Mouse (Mus musculus): ENCODE results near the gene Akap2. TPM values are rescaled to one million over a fixed set of nuclear protein-coding genes. Genes with fewer than 3 reads are reported as not detected.

Akap2 gene
- polyA plus RNA-seq, 1 experiment, result 19.3 TPM

DNA sequence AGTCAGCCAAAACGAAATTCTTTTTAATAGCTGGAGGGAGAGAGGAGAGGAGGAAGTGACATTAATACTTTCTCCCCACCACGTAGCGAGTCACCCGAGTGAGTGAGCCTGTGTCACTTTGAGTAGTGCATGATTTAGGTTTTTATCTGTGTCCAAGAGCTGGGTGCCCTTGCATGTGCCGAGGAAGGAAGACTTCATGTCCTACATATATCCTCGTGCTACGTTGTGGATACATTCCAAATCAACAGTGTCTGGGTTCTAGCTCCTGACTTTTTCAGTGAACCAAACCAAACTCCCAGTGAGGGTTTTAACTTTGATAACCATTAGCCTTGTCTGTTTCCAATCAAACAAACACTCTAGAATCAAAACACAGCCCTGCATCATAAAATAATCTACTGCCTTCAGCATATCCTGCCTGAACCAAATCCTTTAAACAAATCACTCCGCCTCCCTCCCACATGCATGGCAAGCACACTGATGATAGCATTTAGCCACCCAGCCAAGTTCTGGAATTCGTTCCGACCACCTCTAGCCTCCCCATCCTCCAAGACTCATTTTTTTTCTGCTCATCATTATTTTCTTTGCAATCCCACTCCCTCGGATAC is 26.0 kb downstream of the Akap2 start:
- no peak overlapping the region for H3ac ChIP-seq (ENCODE audit: control insufficient read depth, insufficient read length)
- TF ChIP-seq TCF12 (IDR thresholded peaks at IDR 0.05; ENCODE audit: insufficient read depth, poor library complexity, severe bottlenecking) (no peak), USF1 (IDR thresholded peaks at IDR 0.05; ENCODE audit: low read depth) (no peak), POLR2AphosphoS2 (IDR thresholded peaks at IDR 0.05; ENCODE audit: insufficient read length, low read depth) (no peak), MYOG (IDR thresholded peaks at IDR 0.05; ENCODE audit: control insufficient read depth in 1 of 3, insufficient read depth in 1 of 3, insufficient read length in 2 of 3, low read depth in 2 of 3) (no peak), MAX (IDR thresholded peaks at IDR 0.05; ENCODE audit: low read depth) (no peak), MYOD1 (IDR thresholded peaks at IDR 0.05; ENCODE audit: control insufficient read depth in 1 of 3, insufficient read length in 2 of 3, low read depth in 2 of 3) (no peak), REST (IDR thresholded peaks at IDR 0.05; ENCODE audit: insufficient read depth, insufficient read length) (no peak), SRF (IDR thresholded peaks at IDR 0.05; ENCODE audit: control insufficient read depth, insufficient read length, low read depth) (no peak), POLR2A (IDR thresholded peaks at IDR 0.05; ENCODE audit: insufficient read length, low read depth) (no peak), E2F4 (IDR thresholded peaks at IDR 0.05; ENCODE audit: insufficient read depth) (no peak), TCF3 (IDR thresholded peaks at IDR 0.05; ENCODE audit: insufficient read length, low read depth) (no peak), CEBPB (IDR thresholded peaks at IDR 0.05; ENCODE audit: insufficient read depth, poor library complexity, severe bottlenecking) (no peak)

DNA sequence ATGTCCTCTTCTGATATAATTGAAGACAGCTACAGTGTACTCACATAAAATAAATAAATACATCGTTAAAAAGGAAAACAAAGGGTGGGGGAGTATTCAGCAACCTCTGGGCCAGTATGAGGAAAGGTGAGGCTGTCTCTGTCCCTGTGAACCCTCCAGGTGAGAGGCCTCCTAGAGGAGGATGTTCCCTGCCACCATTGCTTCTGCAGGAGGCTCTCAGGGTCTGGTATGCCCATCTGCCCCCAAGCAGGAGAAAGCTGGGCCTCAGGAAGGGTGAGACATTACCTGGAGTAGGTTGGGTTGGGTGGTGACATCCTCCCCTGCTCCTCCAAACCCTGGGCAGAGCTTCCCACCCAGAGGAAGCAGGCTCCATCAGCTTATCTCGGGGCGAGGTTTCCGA is 33.2 kb downstream of the Akap2 start:
- H3K79me2 ChIP-seq (ENCODE audit: control insufficient read depth, insufficient read depth), result no peaks in the 10 kb centered on the region
- TF ChIP-seq TCF12 (IDR thresholded peaks at IDR 0.05; ENCODE audit: insufficient read depth, poor library complexity, severe bottlenecking), result no peak
- no peak for TF ChIP-seq MYOD1 (IDR thresholded peaks at IDR 0.05; ENCODE audit: control insufficient read depth in 1 of 3, insufficient read length in 2 of 3, low read depth in 2 of 3)
- no peak for TF ChIP-seq CEBPB (IDR thresholded peaks at IDR 0.05; ENCODE audit: insufficient read depth, poor library complexity, severe bottlenecking)
- no peak for TF ChIP-seq USF1 (IDR thresholded peaks at IDR 0.05; ENCODE audit: low read depth)
- no peak overlapping the region for H3ac ChIP-seq (ENCODE audit: control insufficient read depth, insufficient read length)
- no peak overlapping the region for H3K4me3 ChIP-seq
- peaks cover 9% of the 10 kb centered on the region for H3K36me3 ChIP-seq (ENCODE audit: control insufficient read depth, insufficient read depth)
- H3K27me3 ChIP-seq (ENCODE audit: control insufficient read depth, insufficient read depth, insufficient read length), result no peaks in the 10 kb centered on the region
- H3K4me2 ChIP-seq (ENCODE audit: low read depth), result no peak overlapping the region

More for the DNA sequence above, 26.0 kb downstream of the Akap2 start:
- Histone ChIP-seq H3K4me3 (no peak overlapping the region), H3K36me3 (ENCODE audit: control insufficient read depth, insufficient read depth) (peaks cover 15% of the 10 kb centered on the region), H3K79me2 (ENCODE audit: control insufficient read depth, insufficient read depth) (no peaks in the 10 kb centered on the region), H3K4me2 (ENCODE audit: low read depth) (no peak overlapping the region), H3K27me3 (ENCODE audit: control insufficient read depth, insufficient read depth, insufficient read length) (no peaks in the 10 kb centered on the region)

DNA sequence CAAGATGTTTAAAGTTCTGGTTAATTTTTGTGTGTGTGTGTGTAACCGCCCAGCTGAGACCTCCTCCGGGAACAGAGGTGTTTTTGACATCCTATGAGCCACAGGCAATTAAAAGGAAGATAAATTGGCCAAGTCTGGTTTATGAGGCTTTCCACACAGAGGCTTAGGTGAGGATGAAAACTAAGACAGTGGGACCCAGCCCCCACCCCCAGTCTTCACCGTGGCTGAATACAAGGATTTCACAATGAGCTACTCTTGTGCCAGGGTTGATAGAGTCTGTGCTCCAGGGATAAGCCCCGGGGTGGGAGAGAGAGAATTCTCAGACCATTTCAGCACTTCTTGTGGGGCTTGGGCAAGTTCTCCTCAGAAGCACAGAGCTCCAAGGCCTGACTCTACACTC is 33.6 kb downstream of the Akap2 start:
- H3K4me2 ChIP-seq (ENCODE audit: low read depth), result no peak overlapping the region
- no peaks in the 10 kb centered on the region for H3K79me2 ChIP-seq (ENCODE audit: control insufficient read depth, insufficient read depth)
- H3K27me3 ChIP-seq (ENCODE audit: control insufficient read depth, insufficient read depth, insufficient read length), result no peaks in the 10 kb centered on the region
- no peak overlapping the region for H3ac ChIP-seq (ENCODE audit: control insufficient read depth, insufficient read length)
- no peak for TF ChIP-seq E2F4 (IDR thresholded peaks at IDR 0.05; ENCODE audit: insufficient read depth)
- TF ChIP-seq TCF12 (IDR thresholded peaks at IDR 0.05; ENCODE audit: insufficient read depth, poor library complexity, severe bottlenecking), result no peak
- TF ChIP-seq TCF3 (IDR thresholded peaks at IDR 0.05; ENCODE audit: insufficient read length, low read depth), result no peak
- TF ChIP-seq MYOD1 (IDR thresholded peaks at IDR 0.05; ENCODE audit: control insufficient read depth in 1 of 3, insufficient read length in 2 of 3, low read depth in 2 of 3), result no peak
- no peak for TF ChIP-seq CEBPB (IDR thresholded peaks at IDR 0.05; ENCODE audit: insufficient read depth, poor library complexity, severe bottlenecking)
- TF ChIP-seq POLR2AphosphoS2 (IDR thresholded peaks at IDR 0.05; ENCODE audit: insufficient read length, low read depth), result no peak
- no peak for TF ChIP-seq SRF (IDR thresholded peaks at IDR 0.05; ENCODE audit: control insufficient read depth, insufficient read length, low read depth)
- no peak for TF ChIP-seq MYOG (IDR thresholded peaks at IDR 0.05; ENCODE audit: control insufficient read depth in 1 of 3, insufficient read depth in 1 of 3, insufficient read length in 2 of 3, low read depth in 2 of 3)
- TF ChIP-seq REST (IDR thresholded peaks at IDR 0.05; ENCODE audit: insufficient read depth, insufficient read length), result no peak
- no peak for TF ChIP-seq POLR2A (IDR thresholded peaks at IDR 0.05; ENCODE audit: insufficient read length, low read depth)
- no peak for TF ChIP-seq USF1 (IDR thresholded peaks at IDR 0.05; ENCODE audit: low read depth)
- peaks cover 5% of the 10 kb centered on the region for H3K36me3 ChIP-seq (ENCODE audit: control insufficient read depth, insufficient read depth)
- H3K4me3 ChIP-seq, result no peak overlapping the region

DNA sequence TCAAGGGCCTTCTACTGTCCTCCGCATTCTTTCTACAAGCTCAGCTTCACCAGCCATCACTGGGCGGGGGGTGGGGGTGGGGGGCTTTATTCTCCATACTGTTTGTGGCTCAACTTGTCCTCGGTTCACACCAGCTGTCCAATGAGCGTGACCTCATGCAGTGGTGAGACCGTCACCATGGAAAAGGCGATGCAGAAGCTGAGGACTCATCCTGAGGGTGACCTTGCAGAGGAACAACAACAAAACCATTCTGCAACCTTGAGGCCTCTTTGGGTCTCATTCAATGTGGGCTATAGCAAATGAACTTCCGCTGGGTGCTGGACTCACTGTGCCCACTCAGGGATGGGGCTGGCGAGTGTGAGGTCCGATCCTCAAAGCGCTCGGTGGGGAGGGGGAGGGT is 34.1 kb downstream of the Akap2 start:
- TF ChIP-seq E2F4 (IDR thresholded peaks at IDR 0.05; ENCODE audit: insufficient read depth) (no peak), REST (IDR thresholded peaks at IDR 0.05; ENCODE audit: insufficient read depth, insufficient read length) (no peak), CEBPB (IDR thresholded peaks at IDR 0.05; ENCODE audit: insufficient read depth, poor library complexity, severe bottlenecking) (no peak)
- Histone ChIP-seq H3ac (ENCODE audit: control insufficient read depth, insufficient read length) (no peak overlapping the region), H3K4me2 (ENCODE audit: low read depth) (no peak overlapping the region), H3K79me2 (ENCODE audit: control insufficient read depth, insufficient read depth) (no peaks in the 10 kb centered on the region), H3K27me3 (ENCODE audit: control insufficient read depth, insufficient read depth, insufficient read length) (no peaks in the 10 kb centered on the region), H3K4me3 (no peak overlapping the region), H3K36me3 (ENCODE audit: control insufficient read depth, insufficient read depth) (no peaks in the 10 kb centered on the region)

DNA sequence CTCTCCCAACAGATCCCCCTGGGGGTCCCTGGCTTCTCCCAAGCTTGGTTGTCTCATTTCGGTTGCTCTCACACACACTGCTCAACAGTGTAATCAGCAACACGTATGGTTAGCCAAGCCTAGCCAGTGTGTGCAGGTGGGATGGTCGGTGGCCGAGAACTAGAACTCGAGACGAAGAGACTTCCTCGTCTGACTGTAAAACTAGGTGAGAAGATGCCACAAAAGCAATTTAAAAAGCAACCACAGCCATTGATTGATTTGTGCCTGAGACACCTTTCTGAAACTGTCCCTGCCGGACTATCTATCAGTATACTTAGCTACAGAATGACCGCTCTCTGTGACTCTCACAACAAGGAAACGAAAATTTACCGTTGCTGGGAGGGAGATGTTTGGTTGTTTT is 37.6 kb downstream of the Akap2 start:
- no peaks in the 10 kb centered on the region for H3K36me3 ChIP-seq (ENCODE audit: control insufficient read depth, insufficient read depth)
- H3K4me3 ChIP-seq, result no peak overlapping the region
- H3ac ChIP-seq (ENCODE audit: control insufficient read depth, insufficient read length), result no peak overlapping the region
- no peak overlapping the region for H3K4me2 ChIP-seq (ENCODE audit: low read depth)
- H3K79me2 ChIP-seq (ENCODE audit: control insufficient read depth, insufficient read depth), result no peaks in the 10 kb centered on the region
- H3K27me3 ChIP-seq (ENCODE audit: control insufficient read depth, insufficient read depth, insufficient read length), result no peaks in the 10 kb centered on the region
- TF ChIP-seq TCF3 (IDR thresholded peaks at IDR 0.05; ENCODE audit: insufficient read length, low read depth), result no peak
